Mouse (Mus musculus): Measurements from ENCODE around the gene Gm28036. TPM values are rescaled to one million over a fixed set of nuclear protein-coding genes. Genes with fewer than 3 reads are reported as not detected.

The Gm28036 gene
- polyA plus RNA-seq, 1 experiment from 2014 or later = 9.4 TPM

DNA sequence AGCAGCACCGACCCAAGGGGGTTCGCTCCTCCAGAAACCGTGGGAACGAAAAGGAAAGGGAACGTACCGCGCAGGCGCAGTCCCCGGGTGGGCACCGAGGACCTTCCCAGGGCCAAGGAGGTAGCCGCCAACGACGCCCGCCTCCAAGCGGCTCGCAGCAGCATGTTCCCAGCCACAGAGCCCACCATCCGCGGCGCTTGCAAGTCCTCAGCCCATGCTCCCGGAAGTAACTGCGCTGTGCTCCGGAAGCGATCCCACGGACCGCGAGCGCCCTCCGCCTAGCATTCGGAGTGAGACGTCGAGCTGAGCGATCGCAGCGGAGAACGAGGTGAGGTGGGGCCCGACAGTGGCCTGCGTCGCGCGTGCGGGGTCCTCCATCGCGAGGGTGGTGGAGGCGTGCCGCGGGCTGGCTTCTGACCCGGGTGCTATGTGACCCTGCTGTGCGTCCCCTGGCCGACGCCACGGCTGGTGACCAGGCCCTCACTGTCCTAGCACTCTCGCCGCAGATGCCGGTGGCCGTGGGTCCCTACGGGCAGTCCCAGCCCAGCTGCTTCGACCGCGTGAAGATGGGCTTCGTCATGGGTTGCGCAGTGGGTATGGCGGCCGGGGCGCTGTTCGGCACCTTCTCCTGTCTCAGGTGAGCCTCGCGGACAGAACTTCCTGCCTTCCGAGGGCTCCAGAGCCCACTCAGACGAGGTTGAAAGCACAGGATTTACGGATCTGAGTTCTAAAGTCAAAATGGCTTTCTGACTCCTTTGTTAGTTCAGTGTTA lies 17.2 kb upstream of the Gm28036 start, which contains the start of the genes Romo1 and Nfs1:
Gene Romo1, plus strand, starts transcription at position 87 of the 772 bp plus-strand sequence.
Gene Nfs1, minus strand, starts transcription at position 234 of the 772 bp plus-strand sequence.
- ATAC-seq (ENCODE audit: insufficient number of reproducible peaks, insufficient read depth, low FRiP score, low read depth) = peak; percentile 96
- Histone ChIP-seq H3K9me3 (ENCODE audit: control insufficient read depth, low read length) (no peaks in the 10 kb centered on the region), H3K27me3 (ENCODE audit: control insufficient read depth, insufficient read depth, low read length) (no peaks in the 10 kb centered on the region)

GRCm38 (mm10) chr2:156143367-156143766 lies 16.5 kb upstream of the Gm28036 start:
- ATAC-seq (ENCODE audit: insufficient number of reproducible peaks, insufficient read depth, low FRiP score, low read depth) = no peak; the same call in 1 of the 2 replicates
- Histone ChIP-seq H3K4me3 (ENCODE audit: control insufficient read depth in 1 of 2, insufficient read depth in 1 of 2, low read depth in 1 of 2, low read length in 2 of 2) (peak overlapping the region; percentile 84), H3K9me3 (ENCODE audit: control insufficient read depth, low read length) (no peaks in the 10 kb centered on the region), H3K9ac (ENCODE audit: low read length) (peak overlapping the region; percentile 85), H3K27me3 (ENCODE audit: control insufficient read depth, insufficient read depth, low read length) (no peaks in the 10 kb centered on the region), H3K4me2 (ENCODE audit: low read length) (peak overlapping the region; percentile 82), H3K27ac (replicated peaks in 1 of 2; ENCODE audit: control insufficient read depth in 1 of 2, insufficient read depth in 1 of 2, low read depth in 2 of 2, low read length in 2 of 2) (peak overlapping the region; percentile 92 to 95), H3K36me3 (ENCODE audit: control insufficient read depth, insufficient read depth, low read length) (peaks cover 45% of the 10 kb centered on the region), H3K4me1 (ENCODE audit: control insufficient read depth in 2 of 2, insufficient read depth in 2 of 2, low read length in 2 of 2) (peaks cover 0 to 13% of the 10 kb centered on the region in 2 experiments; a peak in 3 of 4 replicates)
- 1% methylated on average over 16 of the region's 16 CpGs for WGBS

More for the DNA sequence above, 17.2 kb upstream of the Gm28036 start, which contains the start of the genes Romo1 and Nfs1:
- Histone ChIP-seq H3K9ac (ENCODE audit: low read length) (peak within 1 kb of the TSS; percentile 85), H3K27ac (replicated peaks in 1 of 2; ENCODE audit: control insufficient read depth in 1 of 2, insufficient read depth in 1 of 2, low read depth in 2 of 2, low read length in 2 of 2) (peak within 1 kb of the TSS; percentile 92 to 95), H3K4me2 (ENCODE audit: low read length) (peak within 1 kb of the TSS; percentile 82), H3K4me1 (ENCODE audit: control insufficient read depth in 2 of 2, insufficient read depth in 2 of 2, low read length in 2 of 2) (peaks cover 0 to 13% of the 10 kb centered on the region in 2 experiments; a peak in 3 of 4 replicates), H3K36me3 (ENCODE audit: control insufficient read depth, insufficient read depth, low read length) (peaks cover 49% of the 10 kb centered on the region), H3K4me3 (ENCODE audit: control insufficient read depth in 1 of 2, insufficient read depth in 1 of 2, low read depth in 1 of 2, low read length in 2 of 2) (peak within 1 kb of the TSS; percentile 84)
- WGBS = under 1% methylated on average over 70 of the region's 70 CpGs

DNA sequence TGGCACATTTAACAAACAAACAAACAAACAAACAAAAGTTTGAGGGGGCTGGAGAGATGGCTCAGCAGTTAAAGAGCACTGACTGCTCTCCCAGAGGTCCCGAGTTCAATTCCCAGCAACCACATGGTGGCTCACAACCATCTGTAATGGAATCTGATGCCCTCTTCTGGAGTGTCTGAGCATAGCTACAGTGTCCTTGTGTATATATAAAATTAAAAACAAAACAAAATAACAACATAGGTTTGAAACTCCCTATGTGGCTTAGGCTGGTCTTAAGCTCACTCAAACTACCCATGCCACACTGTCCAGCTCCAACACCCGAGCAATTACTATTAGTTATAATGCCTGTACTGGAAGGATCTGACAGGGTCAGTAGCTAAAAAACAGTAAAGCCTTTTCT lies 15.9 kb upstream of the Gm28036 start:
- H3K4me2 ChIP-seq (ENCODE audit: low read length) = peak overlapping the region; percentile 82
- H3K36me3 ChIP-seq (ENCODE audit: control insufficient read depth, insufficient read depth, low read length) = peaks cover 40% of the 10 kb centered on the region
- peaks cover 0 to 13% of the 10 kb centered on the region in 2 experiments; a peak in 3 of 4 replicates for H3K4me1 ChIP-seq (ENCODE audit: control insufficient read depth in 2 of 2, insufficient read depth in 2 of 2, low read length in 2 of 2)
- peak overlapping the region in 1 of 2 experiments; percentile 95; a peak in 1 of 4 replicates for H3K27ac ChIP-seq (replicated peaks in 1 of 2; ENCODE audit: control insufficient read depth in 1 of 2, insufficient read depth in 1 of 2, low read depth in 2 of 2, low read length in 2 of 2)
- no peaks in the 10 kb centered on the region for H3K27me3 ChIP-seq (ENCODE audit: control insufficient read depth, insufficient read depth, low read length)
- H3K9me3 ChIP-seq (ENCODE audit: control insufficient read depth, low read length) = no peaks in the 10 kb centered on the region
- 82% methylated on average over 2 of the region's 2 CpGs for whole genome bisulfite sequencing
- no peak for ATAC-seq (ENCODE audit: insufficient number of reproducible peaks, insufficient read depth, low FRiP score, low read depth)
- H3K9ac ChIP-seq (ENCODE audit: low read length) = peak overlapping the region; percentile 85
- peak overlapping the region in 1 of 2 experiments; percentile 84; a peak in 2 of 4 replicates for H3K4me3 ChIP-seq (ENCODE audit: control insufficient read depth in 1 of 2, insufficient read depth in 1 of 2, low read depth in 1 of 2, low read length in 2 of 2)

- ATAC-seq (ENCODE audit: insufficient number of reproducible peaks, insufficient read depth, low FRiP score, low read depth) = no peak
- Histone ChIP-seq H3K27ac (replicated peaks in 1 of 2; ENCODE audit: control insufficient read depth in 1 of 2, insufficient read depth in 1 of 2, low read depth in 2 of 2, low read length in 2 of 2) (no peak overlapping the region), H3K4me2 (ENCODE audit: low read length) (no peak overlapping the region), H3K9ac (ENCODE audit: low read length) (no peak overlapping the region), H3K27me3 (ENCODE audit: control insufficient read depth, insufficient read depth, low read length) (no peaks in the 10 kb centered on the region), H3K4me3 (ENCODE audit: control insufficient read depth in 1 of 2, insufficient read depth in 1 of 2, low read depth in 1 of 2, low read length in 2 of 2) (no peak overlapping the region), H3K4me1 (ENCODE audit: control insufficient read depth in 2 of 2, insufficient read depth in 2 of 2, low read length in 2 of 2) (no peaks in the 10 kb centered on the region), H3K36me3 (ENCODE audit: control insufficient read depth, insufficient read depth, low read length) (peaks cover 35% of the 10 kb centered on the region), H3K9me3 (ENCODE audit: control insufficient read depth, low read length) (no peaks in the 10 kb centered on the region)
- WGBS = 87% methylated on average over 6 of the region's 6 CpGs
Observed at GRCm38 (mm10) chr2:156135695-156136094, 8.8 kb upstream of the Gm28036 start.

GRCm38 (mm10) chr2:156134161-156134560 lies 7.3 kb upstream of the Gm28036 start:
- Histone ChIP-seq H3K4me2 (ENCODE audit: low read length) (no peak overlapping the region), H3K4me1 (ENCODE audit: control insufficient read depth in 2 of 2, insufficient read depth in 2 of 2, low read length in 2 of 2) (no peaks in the 10 kb centered on the region), H3K27me3 (ENCODE audit: control insufficient read depth, insufficient read depth, low read length) (no peaks in the 10 kb centered on the region), H3K27ac (replicated peaks in 1 of 2; ENCODE audit: control insufficient read depth in 1 of 2, insufficient read depth in 1 of 2, low read depth in 2 of 2, low read length in 2 of 2) (no peak overlapping the region), H3K9ac (ENCODE audit: low read length) (no peak overlapping the region), H3K9me3 (ENCODE audit: control insufficient read depth, low read length) (no peaks in the 10 kb centered on the region), H3K36me3 (ENCODE audit: control insufficient read depth, insufficient read depth, low read length) (peaks cover 29% of the 10 kb centered on the region), H3K4me3 (ENCODE audit: control insufficient read depth in 1 of 2, insufficient read depth in 1 of 2, low read depth in 1 of 2, low read length in 2 of 2) (no peak overlapping the region)
- WGBS = 78% methylated on average over 5 of the region's 5 CpGs
- no peak for ATAC-seq (ENCODE audit: insufficient number of reproducible peaks, insufficient read depth, low FRiP score, low read depth)

DNA sequence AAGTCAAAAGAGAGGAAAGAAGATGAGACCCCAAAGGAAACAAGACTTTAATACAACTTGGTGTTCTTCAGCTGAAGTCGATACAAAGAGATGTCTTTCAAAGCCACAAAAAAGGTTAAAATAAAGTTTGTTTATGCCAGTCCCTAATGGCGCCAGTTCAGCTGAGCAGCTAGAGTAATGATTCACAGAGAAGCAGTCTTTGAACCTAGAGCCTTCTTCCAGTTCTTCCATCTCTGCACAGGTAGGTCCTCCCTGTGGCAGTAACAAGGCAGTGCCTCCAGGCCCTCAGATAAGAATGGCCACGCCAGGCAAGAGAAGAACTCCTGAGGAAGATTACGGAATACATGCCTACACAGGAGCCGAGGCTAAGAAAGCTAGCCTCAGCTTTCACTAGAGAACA lies 3.2 kb downstream of the Gm28036 start:
- Histone ChIP-seq H3K27ac (replicated peaks in 1 of 2; ENCODE audit: control insufficient read depth in 1 of 2, insufficient read depth in 1 of 2, low read depth in 2 of 2, low read length in 2 of 2) (no peak overlapping the region), H3K36me3 (ENCODE audit: control insufficient read depth, insufficient read depth, low read length) (peaks cover 47% of the 10 kb centered on the region), H3K4me3 (ENCODE audit: control insufficient read depth in 1 of 2, insufficient read depth in 1 of 2, low read depth in 1 of 2, low read length in 2 of 2) (no peak overlapping the region), H3K9ac (ENCODE audit: low read length) (no peak overlapping the region), H3K4me2 (ENCODE audit: low read length) (no peak overlapping the region), H3K4me1 (ENCODE audit: control insufficient read depth in 2 of 2, insufficient read depth in 2 of 2, low read length in 2 of 2) (no peaks in the 10 kb centered on the region), H3K27me3 (ENCODE audit: control insufficient read depth, insufficient read depth, low read length) (no peaks in the 10 kb centered on the region), H3K9me3 (ENCODE audit: control insufficient read depth, low read length) (no peaks in the 10 kb centered on the region)
- no peak for ATAC-seq (ENCODE audit: insufficient number of reproducible peaks, insufficient read depth, low FRiP score, low read depth)
- whole genome bisulfite sequencing = 87% methylated on average over 5 of the region's 5 CpGs

- no peak overlapping the region for H3K27ac ChIP-seq (replicated peaks in 1 of 2; ENCODE audit: control insufficient read depth in 1 of 2, insufficient read depth in 1 of 2, low read depth in 2 of 2, low read length in 2 of 2)
- no peaks in the 10 kb centered on the region for H3K27me3 ChIP-seq (ENCODE audit: control insufficient read depth, insufficient read depth, low read length)
- H3K4me1 ChIP-seq (ENCODE audit: control insufficient read depth in 2 of 2, insufficient read depth in 2 of 2, low read length in 2 of 2) = no peaks in the 10 kb centered on the region
- no peak overlapping the region for H3K9ac ChIP-seq (ENCODE audit: low read length)
- no peaks in the 10 kb centered on the region for H3K9me3 ChIP-seq (ENCODE audit: control insufficient read depth, low read length)
- H3K4me2 ChIP-seq (ENCODE audit: low read length) = no peak overlapping the region
- ATAC-seq (ENCODE audit: insufficient number of reproducible peaks, insufficient read depth, low FRiP score, low read depth) = no peak
- peaks cover 15% of the 10 kb centered on the region; the same call in 1 of the 2 replicates for H3K36me3 ChIP-seq (ENCODE audit: control insufficient read depth, insufficient read depth, low read length)
- H3K4me3 ChIP-seq (ENCODE audit: control insufficient read depth in 1 of 2, insufficient read depth in 1 of 2, low read depth in 1 of 2, low read length in 2 of 2) = no peak overlapping the region
Observed at GRCm38 (mm10) chr2:156119566-156119965, 7.3 kb downstream of the Gm28036 start.

Data from heart, embryonic 14.5 days (tissue).